Mouse (Mus musculus): ENCODE measurements around the gene Syngr1. TPM values are rescaled to one million over a fixed set of nuclear protein-coding genes. Genes with fewer than 3 reads are reported as not detected.
A peak's percentile ranks its signal among the peaks of the same experiment; 100 is the strongest.

Syngr1 gene
- polyA plus RNA-seq, 1 experiment from 2014 or later = 27.2 TPM

- Histone ChIP-seq H3K27me3 (no peaks in the 10 kb centered on the region), H3K4me2 (no peak overlapping the region), H3K4me1 (replicated peaks) (peaks cover 14% of the 10 kb centered on the region), H3K36me3 (no peaks in the 10 kb centered on the region), H3K27ac (replicated peaks) (no peak overlapping the region), H3K9ac (no peak overlapping the region), H3K4me3 (no peak overlapping the region), H3K9me3 (no peaks in the 10 kb centered on the region)
- ATAC-seq (ENCODE audit: low read depth) = no peak
- WGBS = 91% methylated on average over 6 of the region's 6 CpGs
These were observed 38.8 kb downstream of the Syngr1 start for GRCm38 (mm10) chr15:80129982-80130381.

DNA sequence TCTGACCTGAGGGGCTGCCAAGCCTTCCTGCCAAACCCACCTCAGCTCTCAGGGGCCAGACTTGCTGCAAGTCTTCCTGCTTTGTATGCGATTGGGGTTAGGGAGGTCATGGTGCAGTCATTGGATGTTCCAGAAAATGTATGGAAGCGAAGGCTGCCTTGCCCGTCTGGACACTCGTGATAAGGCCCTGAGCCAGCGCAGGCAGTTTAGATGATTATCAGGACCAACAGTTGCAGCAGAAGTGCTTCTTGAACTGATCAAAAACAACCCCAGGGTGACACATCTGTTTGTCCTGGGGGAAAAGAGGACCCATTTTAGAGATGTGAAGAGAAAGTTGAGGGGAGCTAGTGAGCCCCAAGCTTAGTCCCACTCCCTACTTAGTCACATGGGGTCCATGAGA lies 39.6 kb downstream of the Syngr1 start:
- Histone ChIP-seq H3K27ac (replicated peaks) (no peak overlapping the region), H3K4me1 (replicated peaks) (peaks cover 17% of the 10 kb centered on the region), H3K27me3 (no peaks in the 10 kb centered on the region), H3K4me3 (no peak overlapping the region), H3K4me2 (no peak overlapping the region), H3K9me3 (no peaks in the 10 kb centered on the region), H3K36me3 (no peaks in the 10 kb centered on the region), H3K9ac (no peak overlapping the region)
- no peak for ATAC-seq (ENCODE audit: low read depth)
- WGBS = 81% methylated on average over 5 of the region's 5 CpGs

GRCm38 (mm10) chr15:80131421-80131820 lies 40.3 kb downstream of the Syngr1 start:
- Histone ChIP-seq H3K27ac (replicated peaks) (no peak overlapping the region), H3K4me3 (no peak overlapping the region), H3K27me3 (no peaks in the 10 kb centered on the region), H3K4me1 (replicated peaks) (peaks cover 17% of the 10 kb centered on the region), H3K36me3 (peaks cover 4% of the 10 kb centered on the region; the same call in 1 of the 2 replicates), H3K4me2 (no peak overlapping the region), H3K9ac (no peak overlapping the region), H3K9me3 (no peaks in the 10 kb centered on the region)
- no peak for ATAC-seq (ENCODE audit: low read depth)
- 82% methylated on average over 6 of the region's 6 CpGs for WGBS

GRCm38 (mm10) chr15:80132452-80132851 lies 41.3 kb downstream of the Syngr1 start:
- Histone ChIP-seq H3K9me3 (no peaks in the 10 kb centered on the region), H3K36me3 (peaks cover 11% of the 10 kb centered on the region; the same call in 1 of the 2 replicates), H3K27me3 (no peaks in the 10 kb centered on the region), H3K9ac (no peak overlapping the region), H3K27ac (replicated peaks) (0 out of 2 replicates have a peak overlapping the region, but pooled peaks have one; percentile 99), H3K4me3 (peak overlapping the region; percentile 65), H3K4me2 (peak overlapping the region; percentile 70), H3K4me1 (replicated peaks) (peaks cover 21% of the 10 kb centered on the region)
- 82% methylated on average over 9 of the region's 9 CpGs for WGBS
- ATAC-seq (ENCODE audit: low read depth) = no peak; the same call in 1 of the 2 replicates

DNA sequence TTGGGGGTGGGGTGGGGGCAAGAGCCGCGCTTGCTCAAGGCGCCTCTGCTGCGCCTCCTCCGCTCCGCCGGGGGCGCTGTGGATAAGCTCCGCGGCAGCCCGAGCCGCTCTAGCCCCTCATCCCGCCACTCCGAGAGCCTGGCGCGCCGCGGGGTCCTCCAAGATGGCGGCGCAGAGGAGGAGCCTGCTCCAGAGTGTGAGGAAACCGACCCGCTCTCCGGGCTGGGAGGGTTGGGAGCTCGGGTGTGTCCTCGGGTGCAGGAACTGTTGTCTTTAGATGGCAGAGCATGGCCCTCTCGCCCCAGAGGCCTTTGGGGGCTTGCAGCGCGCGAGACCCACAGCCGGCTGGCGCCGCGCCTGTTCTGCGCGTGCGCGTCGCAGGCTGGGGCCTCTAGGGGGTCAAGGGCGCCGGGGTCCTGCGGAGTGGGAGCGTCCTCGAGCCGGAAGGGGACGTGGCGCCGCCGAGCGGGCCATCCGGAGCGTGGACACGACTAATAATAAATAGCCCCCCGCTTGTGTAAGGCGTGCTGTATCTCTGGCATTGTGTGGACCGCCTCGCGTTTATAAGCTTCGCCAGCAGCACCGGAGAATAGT lies 42.0 kb downstream of the Syngr1 start, which contains the start of gene Tab1:
Tab1 (plus strand) TSS at position 135 of the 594 bp plus-strand sequence.
- Histone ChIP-seq H3K27me3 (no peaks in the 10 kb centered on the region), H3K36me3 (peaks cover 11% of the 10 kb centered on the region; the same call in 1 of the 2 replicates), H3K27ac (replicated peaks) (peak within 1 kb of the TSS; percentile 99), H3K9ac (peak within 1 kb of the TSS; percentile 82), H3K4me1 (replicated peaks) (peaks cover 28% of the 10 kb centered on the region), H3K4me2 (peak within 1 kb of the TSS; percentile 70), H3K4me3 (peak within 1 kb of the TSS; percentile 65), H3K9me3 (no peaks in the 10 kb centered on the region)
- peak; percentile 95 for ATAC-seq (ENCODE audit: low read depth)
- WGBS = under 1% methylated on average over 57 of the region's 59 CpGs

DNA sequence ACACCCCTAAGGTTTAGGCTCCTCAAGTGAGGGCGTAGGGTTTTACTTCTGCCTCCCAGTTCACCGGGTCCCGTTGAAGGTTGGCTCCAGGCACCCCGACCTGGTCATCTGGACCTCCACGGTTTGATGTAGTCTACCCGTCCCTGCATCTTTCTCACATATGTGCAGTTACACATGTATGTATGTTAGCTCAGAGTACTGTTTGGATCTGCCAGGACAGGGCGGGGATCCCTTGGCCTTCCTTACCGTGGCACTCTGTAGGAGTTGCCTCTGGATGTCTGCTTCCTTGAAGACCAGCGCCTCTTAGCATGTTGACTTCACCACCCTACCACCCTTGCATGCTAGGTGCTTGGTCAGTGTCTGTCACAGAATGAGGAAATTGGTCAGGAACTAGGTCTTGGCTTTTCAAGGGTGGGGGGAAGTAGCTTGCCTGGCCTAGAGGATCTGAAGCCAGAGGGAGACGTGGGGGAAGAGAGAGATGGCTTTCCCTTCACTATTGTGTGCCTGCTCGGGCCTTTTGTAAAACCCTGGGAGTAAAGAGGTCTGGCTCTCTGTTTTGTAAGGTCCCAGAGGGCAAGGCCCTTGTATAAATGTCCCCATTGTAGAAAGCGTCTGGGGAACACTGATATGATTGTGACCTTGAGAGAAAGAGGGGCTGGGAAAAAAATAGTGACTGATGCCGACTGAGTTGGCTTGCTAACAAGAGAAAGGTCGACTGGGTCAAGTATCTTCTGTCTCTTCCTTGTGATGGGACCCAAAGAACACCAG lies 42.7 kb downstream of the Syngr1 start:
- Histone ChIP-seq H3K27ac (replicated peaks) (peak overlapping the region; percentile 99), H3K27me3 (no peaks in the 10 kb centered on the region), H3K9me3 (no peaks in the 10 kb centered on the region), H3K9ac (peak overlapping the region; percentile 82), H3K36me3 (peaks cover 11% of the 10 kb centered on the region; the same call in 1 of the 2 replicates), H3K4me2 (peak overlapping the region; percentile 70), H3K4me3 (peak overlapping the region; percentile 65), H3K4me1 (replicated peaks) (peaks cover 36% of the 10 kb centered on the region)
- 13% methylated on average over 14 of the region's 14 CpGs for WGBS
- ATAC-seq (ENCODE audit: low read depth) = peak; percentile 29; the same call in 1 of the 2 replicates

GRCm38 (mm10) chr15:80134450-80134847 lies 43.3 kb downstream of the Syngr1 start:
- peak overlapping the region; percentile 70 for H3K4me2 ChIP-seq
- H3K27me3 ChIP-seq = no peaks in the 10 kb centered on the region
- H3K4me1 ChIP-seq (replicated peaks) = peaks cover 37% of the 10 kb centered on the region
- peaks cover 11% of the 10 kb centered on the region; the same call in 1 of the 2 replicates for H3K36me3 ChIP-seq
- 50% methylated on average over 9 of the region's 9 CpGs for WGBS
- peak overlapping the region; percentile 99 for H3K27ac ChIP-seq (replicated peaks)
- H3K9me3 ChIP-seq = no peaks in the 10 kb centered on the region
- H3K4me3 ChIP-seq = peak overlapping the region; percentile 65
- ATAC-seq (ENCODE audit: low read depth) = no peak
- peak overlapping the region; percentile 82 for H3K9ac ChIP-seq

GRCm38 (mm10) chr15:80135499-80135898 lies 44.4 kb downstream of the Syngr1 start:
- WGBS = 85% methylated on average over 2 of the region's 2 CpGs
- H3K9me3 ChIP-seq = no peaks in the 10 kb centered on the region
- no peaks in the 10 kb centered on the region for H3K27me3 ChIP-seq
- H3K36me3 ChIP-seq = peaks cover 14% of the 10 kb centered on the region
- no peak overlapping the region for H3K4me2 ChIP-seq
- no peak overlapping the region for H3K27ac ChIP-seq (replicated peaks)
- no peak overlapping the region for H3K9ac ChIP-seq
- H3K4me1 ChIP-seq (replicated peaks) = peaks cover 37% of the 10 kb centered on the region
- H3K4me3 ChIP-seq = no peak overlapping the region
- no peak for ATAC-seq (ENCODE audit: low read depth)

DNA sequence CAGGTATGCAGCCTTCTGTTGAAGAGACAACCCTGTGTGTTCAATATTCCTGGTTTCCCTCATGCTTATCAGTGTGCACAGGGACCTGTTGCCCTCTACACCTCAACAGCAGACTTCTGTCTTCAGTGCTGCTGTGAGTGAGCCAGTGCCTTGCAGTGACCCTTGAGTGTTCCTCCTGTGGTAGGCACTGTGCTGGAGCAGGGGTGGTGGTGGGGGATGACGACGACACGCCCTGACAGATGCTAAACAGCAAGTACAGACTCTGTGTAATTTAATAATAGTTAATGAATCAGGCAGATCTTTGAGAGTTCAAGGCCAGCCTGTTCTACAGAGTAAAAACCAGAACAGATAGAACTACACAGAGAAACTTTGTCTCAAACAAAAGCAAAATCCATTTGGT lies 45.5 kb downstream of the Syngr1 start:
- Histone ChIP-seq H3K9ac (no peak overlapping the region), H3K4me1 (replicated peaks) (peaks cover 37% of the 10 kb centered on the region), H3K4me2 (no peak overlapping the region), H3K27ac (replicated peaks) (no peak overlapping the region), H3K36me3 (peaks cover 24% of the 10 kb centered on the region), H3K4me3 (no peak overlapping the region), H3K9me3 (no peaks in the 10 kb centered on the region), H3K27me3 (no peaks in the 10 kb centered on the region)
- no peak for ATAC-seq (ENCODE audit: low read depth)
- WGBS = 98% methylated on average over 3 of the region's 3 CpGs

DNA sequence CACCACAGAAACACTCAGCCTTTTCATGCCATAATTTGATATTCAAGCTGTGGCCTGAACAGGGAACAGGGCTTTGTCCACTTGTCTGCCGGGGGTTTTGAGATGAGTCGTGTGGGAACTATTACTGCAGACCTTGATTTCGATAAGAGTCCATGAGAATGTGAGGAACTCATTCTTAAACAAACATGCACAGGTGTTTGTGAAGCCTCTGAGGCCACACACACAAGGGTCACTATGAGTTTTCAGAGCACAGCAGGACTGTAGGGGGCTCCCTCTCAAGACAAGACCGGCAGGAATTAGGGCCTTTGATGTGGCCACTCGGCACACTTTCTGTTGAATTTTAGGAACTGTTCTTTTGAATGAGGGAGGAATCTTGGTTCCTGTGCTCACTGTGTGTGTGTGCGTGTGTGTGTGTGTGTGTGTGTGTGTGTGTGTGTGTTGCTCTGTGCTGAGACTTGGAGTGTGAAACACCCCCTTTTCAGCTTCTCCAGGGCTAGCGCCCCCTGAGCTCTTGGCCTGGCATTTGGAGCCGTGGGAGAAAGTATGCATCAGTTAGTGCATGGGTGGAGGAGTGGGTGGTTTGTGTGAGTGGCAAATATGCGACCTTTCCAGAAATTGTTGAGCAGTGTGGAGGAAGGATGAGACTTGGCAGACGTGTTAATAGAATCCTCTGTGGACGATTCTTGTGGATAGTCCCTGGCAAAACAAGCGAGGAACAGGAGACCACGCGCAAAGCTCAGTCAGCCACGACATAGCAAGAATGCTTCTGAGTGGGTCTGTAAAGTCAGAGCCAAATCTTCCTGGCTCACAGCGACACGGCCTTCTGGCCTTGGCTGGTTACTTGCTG lies 47.0 kb downstream of the Syngr1 start:
- ATAC-seq (ENCODE audit: low read depth) = no peak
- Histone ChIP-seq H3K27ac (replicated peaks) (peak overlapping the region; percentile 15; the same call in 1 of the 2 replicates), H3K36me3 (peaks cover 35% of the 10 kb centered on the region), H3K9me3 (0 out of 2 replicates have a peak, but pooled peaks cover 5% of the 10 kb centered on the region), H3K4me2 (no peak overlapping the region), H3K27me3 (no peaks in the 10 kb centered on the region), H3K4me1 (replicated peaks) (peaks cover 37% of the 10 kb centered on the region), H3K4me3 (no peak overlapping the region), H3K9ac (no peak overlapping the region)
- 65% methylated on average over 17 of the region's 17 CpGs for WGBS

DNA sequence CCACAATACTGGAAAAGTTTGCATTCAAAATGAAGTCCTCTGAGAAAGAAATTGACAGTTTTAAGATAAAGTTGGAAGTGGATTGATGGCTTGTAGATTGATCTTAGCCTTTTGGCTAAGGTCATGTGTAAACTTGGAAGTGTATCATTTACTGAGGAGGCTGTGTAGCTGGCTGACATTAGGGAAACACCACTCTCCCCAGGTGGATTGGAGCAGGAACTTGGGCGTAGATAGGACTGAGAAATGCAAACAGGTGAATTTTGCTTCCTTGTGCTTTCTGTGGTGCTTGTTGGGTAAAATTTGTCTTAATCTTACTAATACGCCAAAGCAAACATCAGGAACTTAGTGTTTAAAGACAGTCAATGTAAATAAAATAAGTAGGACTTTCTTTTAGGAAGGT lies 49.2 kb downstream of the Syngr1 start:
- Histone ChIP-seq H3K4me2 (no peak overlapping the region), H3K27ac (replicated peaks) (no peak overlapping the region), H3K4me3 (no peak overlapping the region), H3K36me3 (peaks cover 44% of the 10 kb centered on the region), H3K9me3 (0 out of 2 replicates have a peak, but pooled peaks cover 5% of the 10 kb centered on the region), H3K27me3 (no peaks in the 10 kb centered on the region), H3K4me1 (replicated peaks) (peaks cover 20% of the 10 kb centered on the region), H3K9ac (no peak overlapping the region)
- ATAC-seq (ENCODE audit: low read depth) = no peak
- over 99% methylated on average over 2 of the region's 2 CpGs for WGBS

Data from neural tube, embryonic 13.5 days (tissue).